Mouse (Mus musculus) stomach, postnatal 0 days (tissue): ENCODE results near the gene Lrrc10.

ENCODE experiments used
- CTCF ChIP-seq: IDR thresholded peaks from 2 replicates; pipeline ENCODE4 v1.5.1; 2016; ENCODE audit warnings: antibody characterized with exemption, low read depth, mild to moderate bottlenecking, moderate library complexity
- EP300 ChIP-seq: optimal IDR thresholded peaks from 2 replicates; pipeline ENCODE3; 2016; ENCODE audit warnings: antibody characterized with exemption

DNA sequence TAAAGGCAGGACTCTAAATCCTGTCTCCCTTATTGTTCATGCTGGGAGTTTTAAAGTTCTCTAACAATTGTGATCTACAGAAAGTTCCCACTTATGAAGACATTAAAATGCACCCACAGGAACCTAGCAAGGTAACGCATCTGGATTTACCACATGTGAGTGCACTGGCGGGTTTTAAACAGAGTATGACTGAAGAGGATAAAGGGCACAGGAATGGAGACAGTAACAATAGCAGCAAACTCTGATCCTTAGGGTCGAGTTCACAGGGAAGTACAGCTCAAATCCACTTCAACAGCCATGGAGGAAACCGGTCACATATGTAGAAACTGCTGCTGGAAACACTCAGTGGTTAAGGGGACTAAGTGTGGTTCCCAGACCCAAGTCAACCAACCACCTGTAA is 4.1 kb downstream of the Lrrc10 start:
- TF ChIP-seq CTCF: no peak
- TF ChIP-seq EP300: no peak
